Mouse (Mus musculus): ENCODE results near the gene Cnn2.

- no peak for TF ChIP-seq POLR2A (IDR thresholded peaks at IDR 0.05; ENCODE audit: control insufficient read depth, low read depth, low read length)
- no peak for TF ChIP-seq CTCF (IDR thresholded peaks at IDR 0.05; ENCODE audit: control insufficient read depth, insufficient read depth, insufficient replicate concordance, low read depth, low read length)
These were observed 31.2 kb downstream of the Cnn2 start for GRCm38 (mm10) chr10:80019471-80020131.

Measured in testis, adult 2 months (tissue).